Mouse (Mus musculus) retina, postnatal 1 day (tissue): ENCODE results near the gene Lenep.

Experiments
- DNase-seq: peaks from one replicate; pipeline ENCODE4 v3.0.0-alpha.2; 2012

Gene Lenep

GRCm38 (mm10) chr3:89390699-89391662 lies 11.6 kb downstream of the Lenep start:
- DNase-seq: peak; percentile 59

- peak; percentile 69 for DNase-seq
Measured at GRCm38 (mm10) chr3:89390111-89390515, 12.5 kb downstream of the Lenep start.

- peak; percentile 59 for DNase-seq
Measured at GRCm38 (mm10) chr3:89388901-89389740, 13.5 kb downstream of the Lenep start.

GRCm38 (mm10) chr3:89388134-89388881 lies 14.3 kb downstream of the Lenep start:
- no peak for DNase-seq

GRCm38 (mm10) chr3:89387632-89388031 lies 15.0 kb downstream of the Lenep start:
- no peak for DNase-seq

- DNase-seq: no peak
Measured at GRCm38 (mm10) chr3:89386438-89387420, 15.9 kb downstream of the Lenep start.

GRCm38 (mm10) chr3:89385451-89385850 lies 17.1 kb downstream of the Lenep start:
- no peak for DNase-seq

- peak; percentile 73 for DNase-seq
Measured at GRCm38 (mm10) chr3:89384331-89385076, 18.1 kb downstream of the Lenep start.

- no peak for DNase-seq
Measured at GRCm38 (mm10) chr3:89383651-89384255, 18.8 kb downstream of the Lenep start.

- DNase-seq: no peak
Measured at GRCm38 (mm10) chr3:89382950-89383349, 19.6 kb downstream of the Lenep start.

GRCm38 (mm10) chr3:89382033-89382882 lies 20.3 kb downstream of the Lenep start:
- no peak for DNase-seq

GRCm38 (mm10) chr3:89381233-89381632 lies 21.4 kb downstream of the Lenep start:
- no peak for DNase-seq

GRCm38 (mm10) chr3:89380711-89381110 lies 21.9 kb downstream of the Lenep start:
- no peak for DNase-seq

- no peak for DNase-seq
Measured at GRCm38 (mm10) chr3:89380291-89380690, 22.3 kb downstream of the Lenep start.

GRCm38 (mm10) chr3:89379388-89380131 lies 23.0 kb downstream of the Lenep start:
- DNase-seq: no peak

GRCm38 (mm10) chr3:89378394-89379067 lies 24.1 kb downstream of the Lenep start:
- peak; percentile 90 for DNase-seq

- no peak for DNase-seq
Measured at GRCm38 (mm10) chr3:89377831-89378230, 24.8 kb downstream of the Lenep start.
